Mouse (Mus musculus): ENCODE measurements around the gene Poll.
"Not testable (repeated sequence)": the region's sequence is repeated elsewhere in the genome, so short reads cannot be mapped to it uniquely, and the experiment has no call there.

Poll gene

DNA sequence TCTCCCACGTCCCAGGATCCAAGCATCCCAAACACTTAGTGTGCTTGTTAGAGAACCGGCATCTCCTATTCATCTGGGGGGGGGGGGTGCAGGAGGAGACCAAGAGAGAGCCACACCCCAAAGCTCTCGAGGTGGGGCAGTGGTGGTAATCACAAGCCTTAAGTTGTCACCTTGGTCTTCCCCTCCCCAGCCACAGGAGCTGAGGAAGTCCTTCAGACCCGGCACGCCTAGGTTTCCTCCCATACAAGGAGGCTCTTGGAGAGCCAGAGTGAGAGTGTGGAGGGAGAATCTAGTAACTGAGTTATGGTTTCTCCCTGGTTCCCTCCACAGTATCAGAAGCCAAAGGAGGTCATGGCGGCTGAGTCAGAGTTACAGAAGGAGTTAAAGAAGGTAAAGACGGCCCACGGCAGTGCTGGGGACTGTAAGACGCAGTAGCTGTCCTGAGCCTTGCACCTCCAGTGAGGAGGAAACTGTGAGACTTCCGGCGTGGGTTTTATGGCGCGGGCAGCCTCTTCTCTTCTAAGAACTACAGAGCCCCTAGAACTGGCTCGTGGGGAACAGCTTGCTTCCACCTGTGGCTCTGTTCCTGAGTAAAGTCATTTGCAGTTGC lies 16.9 kb upstream of the Poll start:
- DNase-seq (ENCODE audit: low read depth, low spot score): no peak

DNA sequence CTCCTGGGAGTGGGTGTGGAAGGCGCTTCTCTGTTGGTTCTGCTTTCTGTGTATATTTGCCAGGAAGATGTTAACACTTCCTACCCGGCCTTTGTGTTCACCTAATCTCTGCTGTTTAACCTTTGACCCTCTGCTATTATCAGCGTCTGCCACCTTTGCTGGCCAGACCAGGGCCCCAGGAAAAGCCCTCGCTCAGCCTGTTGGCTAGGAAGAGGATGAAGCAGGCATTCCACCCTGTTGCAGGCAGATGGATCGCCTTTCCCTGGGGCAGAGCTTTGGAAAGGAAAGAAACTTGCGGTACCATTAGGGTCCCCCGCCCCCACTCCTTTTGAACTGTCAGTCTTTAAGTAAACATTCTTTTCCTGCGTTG lies 15.3 kb upstream of the Poll start:
- no peak for DNase-seq (ENCODE audit: low read depth, low spot score)

DNA sequence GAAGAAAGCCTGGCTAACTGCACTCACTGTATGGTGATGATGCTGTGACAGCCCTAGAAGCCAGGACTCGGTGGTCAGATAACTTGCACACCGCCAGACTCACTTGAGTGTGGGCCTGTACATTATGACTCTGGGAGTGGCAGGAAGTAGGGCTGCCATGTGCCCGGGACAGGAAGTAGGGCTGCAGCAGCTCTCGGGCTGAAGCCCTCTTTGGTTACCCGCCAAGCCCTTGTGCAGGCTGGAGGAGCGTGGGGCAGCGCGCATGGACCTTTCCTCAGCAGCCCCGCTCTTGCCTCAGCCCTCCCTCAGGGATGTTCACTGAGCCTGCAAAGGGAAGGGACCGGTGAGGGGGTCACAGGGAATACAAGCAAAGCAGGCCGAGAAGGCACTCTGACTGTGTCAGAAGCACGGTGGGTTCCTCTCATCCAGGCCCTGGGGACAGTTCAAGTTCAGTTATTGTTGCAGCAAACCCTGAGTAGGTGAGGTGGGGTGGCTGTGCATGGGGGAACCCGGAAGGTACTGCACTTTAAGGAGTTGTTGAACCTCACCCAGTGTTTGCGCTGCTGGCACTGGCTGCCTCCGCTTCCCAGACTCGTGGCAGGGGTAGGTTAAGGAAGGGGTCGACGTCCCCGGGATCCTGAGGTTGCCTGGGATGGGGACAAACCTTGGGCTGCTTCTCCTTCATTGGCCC lies 14.8 kb upstream of the Poll start:
- DNase-seq (ENCODE audit: low read depth, low spot score): no peak

- no peak for DNase-seq (ENCODE audit: low read depth, low spot score)
Measured at GRCm38 (mm10) chr19:45574339-45574898, 14.1 kb upstream of the Poll start.

- peak; percentile 52 for DNase-seq (ENCODE audit: low read depth, low spot score)
Measured at GRCm38 (mm10) chr19:45573861-45574267, 13.5 kb upstream of the Poll start.

DNA sequence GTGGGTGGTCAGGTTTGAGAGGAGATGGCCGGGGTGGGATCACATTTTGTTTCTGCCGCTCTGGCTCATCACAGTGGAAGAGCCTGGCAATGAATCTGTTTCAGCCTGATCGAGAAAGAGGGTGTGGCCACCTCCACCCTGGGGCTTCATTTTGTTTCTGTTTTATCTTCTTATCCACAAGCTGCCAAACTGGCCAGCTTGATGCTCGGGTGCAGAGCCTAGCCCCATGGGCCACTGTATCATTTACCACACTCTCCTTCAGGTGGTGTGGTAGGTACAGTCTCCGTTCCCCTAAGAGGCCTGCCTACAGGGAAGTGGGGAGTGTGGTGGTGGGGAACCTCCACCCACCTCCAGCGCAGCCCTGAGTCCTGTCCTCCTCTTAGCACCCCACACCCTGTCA lies 12.7 kb upstream of the Poll start:
- DNase-seq (ENCODE audit: low read depth, low spot score): no peak

DNA sequence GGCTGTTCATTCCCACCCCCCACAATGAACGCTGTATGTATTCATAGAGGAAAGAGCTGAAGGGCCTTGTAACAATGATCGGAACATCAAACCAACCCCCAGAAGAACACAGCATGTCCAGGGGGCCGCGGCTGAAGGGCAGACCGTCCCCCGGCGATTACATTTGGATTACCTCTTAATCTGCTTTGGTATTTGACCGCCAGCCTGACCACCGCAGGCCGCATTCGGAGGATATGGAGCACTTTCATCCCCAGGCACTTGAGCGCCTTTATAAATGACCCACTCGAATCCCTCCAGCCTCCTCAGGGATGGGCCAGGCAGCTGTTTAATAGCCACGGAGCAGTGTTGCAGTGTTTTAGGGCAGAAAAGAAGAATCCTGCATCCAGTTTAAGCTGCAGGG lies 7.0 kb upstream of the Poll start:
- DNase-seq (ENCODE audit: low read depth, low spot score): no peak

DNA sequence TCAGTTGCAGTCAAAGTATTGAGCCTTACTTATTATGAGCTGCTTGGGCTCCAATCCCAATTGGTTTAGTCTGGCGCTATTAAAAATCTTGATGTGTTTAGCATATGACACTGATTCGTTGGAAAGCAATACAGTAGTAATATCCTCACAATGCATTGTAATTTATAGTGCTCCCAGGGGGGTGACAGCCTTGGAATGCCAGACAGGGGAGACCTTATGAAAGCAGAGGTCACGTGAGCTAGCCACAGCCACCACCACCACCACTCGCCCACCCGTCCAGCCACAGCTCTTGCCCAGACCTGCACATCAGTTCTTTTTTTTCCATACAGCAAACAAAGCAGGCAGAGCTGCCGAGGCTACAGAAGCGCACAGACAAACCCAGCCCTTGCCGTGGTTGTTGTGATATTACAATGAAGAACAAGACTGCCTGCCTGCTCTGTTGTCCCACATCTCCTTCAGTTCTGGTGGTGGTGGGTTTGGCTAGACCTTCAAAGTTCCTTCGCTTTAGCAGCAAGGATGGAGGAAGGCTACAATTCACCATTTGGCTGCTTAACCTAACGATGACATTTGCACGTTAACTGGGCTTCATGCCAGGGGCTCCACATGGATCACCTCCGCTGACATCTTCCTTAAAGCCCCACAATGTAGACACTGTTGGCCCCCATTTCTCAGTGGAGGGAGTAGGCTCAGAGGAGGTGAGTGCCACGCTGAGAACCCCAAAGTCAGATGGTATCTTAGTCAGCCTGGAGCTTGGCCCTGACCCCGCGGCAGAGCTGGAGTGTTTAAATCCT lies 5.8 kb upstream of the Poll start:
- DNase-seq (ENCODE audit: low read depth, low spot score): no peak

- no peak for DNase-seq (ENCODE audit: low read depth, low spot score)
Measured at GRCm38 (mm10) chr19:45554136-45554535, 6.2 kb downstream of the Poll start.

DNA sequence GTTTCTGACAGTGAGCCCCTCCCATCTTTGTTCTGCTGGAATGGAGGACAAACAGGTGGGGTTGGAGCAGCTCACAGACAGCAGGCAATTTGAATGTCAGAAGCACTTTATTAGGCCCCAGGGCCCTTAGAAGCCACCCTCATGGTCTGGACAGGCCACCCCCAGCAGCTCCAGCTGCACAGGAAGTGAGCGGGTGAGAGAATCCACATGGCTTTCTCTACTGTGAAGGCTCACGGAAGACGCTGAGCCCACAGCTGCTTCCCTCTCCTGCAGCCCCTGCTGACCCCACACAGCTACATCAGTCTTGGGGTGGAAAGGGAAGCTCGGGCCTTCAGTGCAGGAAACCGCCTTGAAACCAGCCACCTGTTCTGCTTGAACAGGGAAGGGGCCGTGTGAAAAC lies 8.1 kb downstream of the Poll start:
- DNase-seq (ENCODE audit: low read depth, low spot score): no peak

- no peak for DNase-seq (ENCODE audit: low read depth, low spot score)
Measured at GRCm38 (mm10) chr19:45549948-45550347, 10.4 kb downstream of the Poll start.

- DNase-seq (ENCODE audit: low read depth, low spot score): no peak
Measured at GRCm38 (mm10) chr19:45549128-45549915, 11.0 kb downstream of the Poll start.

DNA sequence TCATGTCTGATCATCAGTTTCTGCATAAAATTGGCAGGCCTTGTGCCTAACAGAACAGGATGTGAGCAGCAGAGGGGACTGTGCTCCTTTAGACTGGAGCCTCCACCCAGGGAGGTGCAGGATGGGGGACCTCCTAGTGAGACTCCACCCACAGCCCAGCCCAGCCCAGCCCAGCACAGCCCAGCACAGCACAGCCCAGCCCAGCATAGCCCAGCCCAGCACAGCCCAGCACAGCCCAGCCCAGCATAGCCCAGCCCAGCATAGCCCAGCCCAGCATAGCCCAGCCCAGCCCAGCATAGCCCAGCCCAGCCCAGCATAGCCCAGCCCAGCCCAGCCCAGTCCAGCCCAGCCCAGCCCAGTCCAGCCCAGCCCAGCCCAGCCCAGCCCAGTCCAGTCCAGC lies 12.1 kb downstream of the Poll start:
- DNase-seq (ENCODE audit: low read depth, low spot score): not testable (repeated sequence)

DNA sequence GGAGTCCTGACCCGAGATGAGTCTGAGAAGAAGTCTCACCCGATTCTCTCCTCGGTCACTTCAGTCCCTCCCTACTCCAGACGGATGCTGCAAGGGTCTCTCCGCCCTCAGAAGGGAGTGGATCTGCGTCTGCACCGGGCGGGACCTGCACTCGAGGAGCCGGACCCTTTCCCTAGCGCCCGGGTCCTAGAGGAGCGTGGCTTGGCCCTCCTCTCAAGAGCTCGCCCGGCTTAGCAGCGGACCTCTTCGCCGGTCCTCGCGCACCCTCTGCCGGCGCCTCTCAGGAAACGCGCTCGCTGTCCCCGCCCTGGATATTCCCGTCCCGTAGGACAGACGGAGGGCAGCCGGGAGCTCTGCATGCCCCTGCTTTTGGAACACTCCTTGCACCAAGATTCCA lies 15.4 kb downstream of the Poll start:
- peak; percentile 81 for DNase-seq (ENCODE audit: low read depth, low spot score)

DNA sequence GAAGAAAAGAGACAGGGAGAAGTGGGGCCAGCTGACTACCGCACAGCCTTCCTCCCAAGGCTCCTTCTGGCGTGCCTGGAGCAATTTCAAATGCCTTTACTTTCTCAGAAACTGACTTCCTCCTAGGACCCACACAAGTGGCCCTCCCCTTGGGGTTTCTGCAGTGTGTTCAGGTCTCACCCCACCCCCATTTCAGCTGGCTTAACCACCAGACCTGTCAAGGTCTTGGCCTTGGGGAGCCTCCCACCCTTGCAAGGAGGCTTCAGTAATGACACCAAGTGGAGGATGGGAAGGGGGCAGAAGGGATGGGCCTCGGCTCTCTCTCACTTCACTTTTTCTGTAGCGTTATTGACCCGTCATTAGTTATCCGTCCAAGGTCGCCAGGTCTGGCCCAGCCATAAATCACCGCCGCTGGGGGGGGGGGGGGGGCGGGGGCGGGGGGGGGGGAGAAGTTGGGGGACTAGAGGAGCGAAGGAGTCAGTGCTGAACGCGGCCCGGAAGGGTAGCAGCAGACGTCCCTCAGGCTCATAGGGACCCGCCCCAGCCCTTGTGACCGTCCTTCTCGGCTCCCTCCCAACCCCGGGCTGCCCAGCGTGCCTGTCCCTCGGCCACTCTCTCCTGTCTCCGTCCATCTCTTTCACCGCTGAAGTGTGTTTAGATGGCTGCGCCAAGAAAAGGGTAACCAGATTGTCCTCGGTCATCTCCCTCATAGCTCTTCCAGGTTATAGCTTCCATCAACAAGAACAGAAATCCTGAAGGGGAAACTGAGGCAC lies 16.0 kb downstream of the Poll start:
- DNase-seq (ENCODE audit: low read depth, low spot score): no peak

DNA sequence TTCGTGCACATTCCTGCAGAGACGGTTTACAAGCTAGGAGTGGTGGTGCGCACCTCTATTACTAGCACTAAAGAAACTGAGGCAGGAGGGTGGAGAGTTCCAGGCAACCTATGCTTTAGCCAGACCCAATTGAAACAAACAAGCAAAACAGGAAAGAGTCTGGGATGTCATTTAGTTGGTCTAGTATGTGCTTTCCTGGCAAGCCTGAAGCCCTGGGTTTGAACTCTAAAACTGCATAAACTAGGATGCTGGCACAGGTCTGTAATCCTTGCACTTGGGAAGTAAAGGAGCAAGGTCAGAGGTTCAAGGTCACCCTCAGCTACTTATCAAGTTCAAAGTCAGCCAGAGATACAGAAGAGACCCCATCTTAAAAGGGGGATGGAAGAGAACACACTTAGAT lies 18.3 kb downstream of the Poll start:
- DNase-seq (ENCODE audit: low read depth, low spot score): no peak

- peak; percentile 66 for DNase-seq (ENCODE audit: low read depth, low spot score)
Measured at GRCm38 (mm10) chr19:45541409-45542041, 18.8 kb downstream of the Poll start.

GRCm38 (mm10) chr19:45540657-45541408 lies 19.5 kb downstream of the Poll start:
- DNase-seq (ENCODE audit: low read depth, low spot score): no peak

- DNase-seq (ENCODE audit: low read depth, low spot score): peak; percentile 43
Measured at GRCm38 (mm10) chr19:45537505-45537904, 22.8 kb downstream of the Poll start.

GRCm38 (mm10) chr19:45535929-45536328 lies 24.4 kb downstream of the Poll start:
- DNase-seq (ENCODE audit: low read depth, low spot score): no peak
